Mouse (Mus musculus): ENCODE measurements around the gene Brd4.

- TF ChIP-seq CTCF (IDR thresholded peaks at IDR 0.05; ENCODE audit: low read depth) (no peak), EP300 (IDR thresholded peaks at IDR 0.05; ENCODE audit: low read depth) (no peak)
Measured at GRCm38 (mm10) chr17:32269151-32269550, 15.4 kb downstream of the Brd4 start.
